Mouse (Mus musculus) olfactory bulb, adult 2 months (tissue): ENCODE measurements at regions not wholly inside any gene's neighbourhood (a gene's known extent, or its start where the extent isn't known, plus 50 kb on each side); places are given as distances from the start of the nearest gene placed in this dataset.

Experiments
- CTCF ChIP-seq: fragments of 200-500 bp; IDR thresholded peaks from 2 replicates; pipeline ENCODE4 v1.5.1; 2012; ENCODE audit warnings: low read depth, mild to moderate bottlenecking, low read length, moderate library complexity; ENCODE audit not compliant: insufficient read depth
- POLR2A ChIP-seq: fragments of 200-500 bp; IDR thresholded peaks from 2 replicates; pipeline ENCODE4 v1.6.1; 2012; ENCODE audit warnings: mild to moderate bottlenecking, low read depth, low read length, moderate library complexity; ENCODE audit not compliant: insufficient read depth

- no peak for TF ChIP-seq CTCF
- TF ChIP-seq POLR2A: no peak
These were observed 538.0 kb upstream of the Adam5 start for GRCm38 (mm10) chr8:25362146-25362545.
